Mouse (Mus musculus) liver (tissue): ENCODE data around the gene Hmgn1.
"Not testable (repeated sequence)": the region's sequence is repeated elsewhere in the genome, so short reads cannot be mapped to it uniquely, and the experiment has no call there.

Experiments
- DNase-seq: peaks from one replicate; pipeline ENCODE4 v3.0.0-alpha.2; 2020; ENCODE audit warnings: mixed read lengths

The Hmgn1 gene

GRCm38 (mm10) chr16:96127657-96128344 is at the start of gene Hmgn1:
Hmgn1 (minus strand) TSS chr16:96127729.
- DNase-seq: peak; percentile 93

- DNase-seq: no peak
Observed at GRCm38 (mm10) chr16:96175399-96175798, 47.9 kb upstream of the Hmgn1 start.

- no peak for DNase-seq
Observed at GRCm38 (mm10) chr16:96173648-96174047, 46.1 kb upstream of the Hmgn1 start.

- no peak for DNase-seq
Observed at GRCm38 (mm10) chr16:96168837-96169236, 41.3 kb upstream of the Hmgn1 start.

GRCm38 (mm10) chr16:96165723-96166264 is 38.3 kb upstream of the Hmgn1 start:
- DNase-seq: no peak

- DNase-seq: no peak
Observed at GRCm38 (mm10) chr16:96161336-96161735, 33.8 kb upstream of the Hmgn1 start.

GRCm38 (mm10) chr16:96160927-96161326 is 33.4 kb upstream of the Hmgn1 start:
- no peak for DNase-seq

- DNase-seq: no peak
Observed at GRCm38 (mm10) chr16:96159794-96160346, 32.3 kb upstream of the Hmgn1 start.

GRCm38 (mm10) chr16:96159091-96159731 is 31.7 kb upstream of the Hmgn1 start:
- DNase-seq: peak; percentile 64

- no peak for DNase-seq
Observed at GRCm38 (mm10) chr16:96158511-96159080, 31.1 kb upstream of the Hmgn1 start.

- DNase-seq: no peak
Observed at GRCm38 (mm10) chr16:96157171-96157570, 29.6 kb upstream of the Hmgn1 start.

GRCm38 (mm10) chr16:96156019-96156418 is 28.5 kb upstream of the Hmgn1 start:
- no peak for DNase-seq

- DNase-seq: no peak
Observed at GRCm38 (mm10) chr16:96154476-96154875, 26.9 kb upstream of the Hmgn1 start.

- DNase-seq: peak; percentile 77
Observed at GRCm38 (mm10) chr16:96151551-96151950, 24.0 kb upstream of the Hmgn1 start.

GRCm38 (mm10) chr16:96150995-96151394 is 23.5 kb upstream of the Hmgn1 start:
- DNase-seq: no peak

- no peak for DNase-seq
Observed at GRCm38 (mm10) chr16:96149311-96149710, 21.8 kb upstream of the Hmgn1 start.

GRCm38 (mm10) chr16:96148834-96149233 is 21.3 kb upstream of the Hmgn1 start:
- no peak for DNase-seq

GRCm38 (mm10) chr16:96145814-96146213 is 18.3 kb upstream of the Hmgn1 start:
- DNase-seq: no peak

- DNase-seq: peak; percentile 99
Observed at GRCm38 (mm10) chr16:96145110-96145800, 17.7 kb upstream of the Hmgn1 start, which contains the start of gene Wrb. Wrb (plus strand) TSS chr16:96145407.

GRCm38 (mm10) chr16:96144748-96145109 is 17.2 kb upstream of the Hmgn1 start:
- not testable (repeated sequence) for DNase-seq

GRCm38 (mm10) chr16:96128466-96128865 is 937 bp upstream of the Hmgn1 start:
- no peak for DNase-seq

GRCm38 (mm10) chr16:96127288-96127656 is 257 bp downstream of the Hmgn1 start:
- no peak for DNase-seq

- no peak for DNase-seq
Observed at GRCm38 (mm10) chr16:96126684-96127171, 801 bp downstream of the Hmgn1 start.
